In genomic region chr10:34531766-34532165, GRCm38 (mm10) we compare ENCODE assay signal across 24 mouse cellular contexts. TPM values are rescaled to one million over a fixed set of nuclear protein-coding genes. Genes with fewer than 3 reads are reported as not detected.
DNase-seq lines count a peak whose midpoint lies in the region; ATAC-seq and TF ChIP-seq lines count a peak whose summit lies in the region.
"Had no signal": no experiment of that assay in that cellular context is flagged by ENCODE, and none has a peak within 500 bp of the region (broad histone marks: within the 10 kb centered on the region; RNA-seq: fewer than 3 reads in every experiment).

No protein-coding gene starts in this region.

- 34% methylated on average over 1 of the region's 1 CpGs for WGBS in embryonic facial prominence, embryonic 13.5 days
- 65% methylated on average over 1 of the region's 1 CpGs for WGBS in embryonic facial prominence, embryonic 10.5 days
- 24% methylated on average over 1 of the region's 1 CpGs for WGBS in kidney, adult 2 months
- 42% methylated on average over 1 of the region's 1 CpGs for WGBS in kidney, embryonic 16.5 days
- 74% methylated on average over 1 of the region's 1 CpGs for WGBS in intestine, embryonic 16.5 days

- no peak overlapping the region for H3K9ac ChIP-seq in embryonic facial prominence, embryonic 13.5 days
- H3K9ac ChIP-seq in kidney, embryonic 16.5 days (replicated peaks; ENCODE audit: low read length), result no peak overlapping the region
- H3K9ac ChIP-seq in intestine, embryonic 16.5 days (ENCODE audit: low read depth, low read length), result no peak overlapping the region
- H3K9ac ChIP-seq: embryonic facial prominence, embryonic 12.5 days; forebrain, embryonic 12.5 days; forebrain, embryonic 15.5 days; heart, embryonic 13.5 days; hindbrain, embryonic 15.5 days had no signal

- no peaks in the 10 kb centered on the region for H3K27me3 ChIP-seq in embryonic facial prominence, embryonic 13.5 days
- H3K27me3 ChIP-seq in embryonic facial prominence, embryonic 10.5 days (replicated peaks; ENCODE audit: low read depth, poor library complexity, severe bottlenecking), result no peaks in the 10 kb centered on the region
- no peaks in the 10 kb centered on the region for H3K27me3 ChIP-seq in kidney, adult 2 months (replicated peaks; ENCODE audit: control insufficient read depth, insufficient read depth, low read length)
- no peaks in the 10 kb centered on the region for H3K27me3 ChIP-seq in kidney, embryonic 16.5 days (ENCODE audit: insufficient read depth, low read length)
- no peaks in the 10 kb centered on the region for H3K27me3 ChIP-seq in intestine, embryonic 16.5 days (replicated peaks; ENCODE audit: control insufficient read depth, insufficient read depth, low read length)
- H3K27me3 ChIP-seq: embryonic facial prominence, embryonic 12.5 days; forebrain, embryonic 12.5 days; forebrain, embryonic 15.5 days; heart, embryonic 13.5 days; hindbrain, embryonic 15.5 days had no signal

- no peaks in the 10 kb centered on the region for H3K36me3 ChIP-seq in embryonic facial prominence, embryonic 13.5 days
- H3K36me3 ChIP-seq in embryonic facial prominence, embryonic 10.5 days (replicated peaks), result no peaks in the 10 kb centered on the region
- H3K36me3 ChIP-seq in kidney, adult 2 months (ENCODE audit: control insufficient read depth, insufficient read depth, low read length), result no peaks in the 10 kb centered on the region
- H3K36me3 ChIP-seq in kidney, embryonic 16.5 days (ENCODE audit: insufficient read depth, low read length), result no peaks in the 10 kb centered on the region
- H3K36me3 ChIP-seq in intestine, embryonic 16.5 days (ENCODE audit: control insufficient read depth, insufficient read depth, low read length), result no peaks in the 10 kb centered on the region
- H3K36me3 ChIP-seq: embryonic facial prominence, embryonic 12.5 days; forebrain, embryonic 12.5 days; forebrain, embryonic 15.5 days; heart, embryonic 10.5 days; heart, embryonic 13.5 days; hindbrain, embryonic 10.5 days; hindbrain, embryonic 15.5 days had no signal

- ATAC-seq in embryonic facial prominence, embryonic 13.5 days (ENCODE audit: insufficient number of reproducible peaks, insufficient read depth, low FRiP score, low TSS enrichment, low read depth), result no peak
- no peak for ATAC-seq in kidney, embryonic 16.5 days (ENCODE audit: low FRiP score, low TSS enrichment)
- ATAC-seq in intestine, embryonic 16.5 days, result no peak
- ATAC-seq: CD4-positive, CD25-positive, alpha-beta regulatory T cell, adult 4 months; forebrain, embryonic 15.5 days had no signal

- H3K4me3 ChIP-seq in embryonic facial prominence, embryonic 13.5 days, result no peak overlapping the region
- no peak overlapping the region for H3K4me3 ChIP-seq in embryonic facial prominence, embryonic 10.5 days
- H3K4me3 ChIP-seq in kidney, adult 2 months (ENCODE audit: insufficient read depth, low read depth, low read length), result no peak overlapping the region
- H3K4me3 ChIP-seq in kidney, embryonic 16.5 days (ENCODE audit: low read length), result no peak overlapping the region
- no peak overlapping the region for H3K4me3 ChIP-seq in intestine, embryonic 16.5 days (ENCODE audit: low read length)
- H3K4me3 ChIP-seq: embryonic facial prominence, embryonic 12.5 days; erythroblast, embryonic 14.5 days; forebrain, embryonic 12.5 days; forebrain, embryonic 15.5 days; heart, adult 2 months; heart, embryonic 10.5 days; heart, embryonic 13.5 days; hindbrain, embryonic 10.5 days; hindbrain, embryonic 15.5 days had no signal

- H3K9me3 ChIP-seq in embryonic facial prominence, embryonic 13.5 days, result no peaks in the 10 kb centered on the region
- no peaks in the 10 kb centered on the region for H3K9me3 ChIP-seq in embryonic facial prominence, embryonic 10.5 days
- H3K9me3 ChIP-seq in kidney, embryonic 16.5 days (ENCODE audit: low read length), result no peaks in the 10 kb centered on the region
- no peaks in the 10 kb centered on the region for H3K9me3 ChIP-seq in intestine, embryonic 16.5 days (ENCODE audit: control insufficient read depth, low read length)
- H3K9me3 ChIP-seq: embryonic facial prominence, embryonic 12.5 days; forebrain, embryonic 12.5 days; forebrain, embryonic 15.5 days; heart, embryonic 10.5 days; heart, embryonic 13.5 days; hindbrain, embryonic 10.5 days; hindbrain, embryonic 15.5 days had no signal

- no peak overlapping the region for H3K4me2 ChIP-seq in embryonic facial prominence, embryonic 13.5 days
- H3K4me2 ChIP-seq in kidney, embryonic 16.5 days (replicated peaks; ENCODE audit: low read depth, low read length), result no peak overlapping the region
- H3K4me2 ChIP-seq in intestine, embryonic 16.5 days (ENCODE audit: low read depth, low read length), result no peak overlapping the region
- H3K4me2 ChIP-seq: embryonic facial prominence, embryonic 12.5 days; forebrain, embryonic 12.5 days; forebrain, embryonic 15.5 days; heart, embryonic 13.5 days; hindbrain, embryonic 15.5 days had no signal

- peak overlapping the region; percentile 48; the same call in 1 of the 2 replicates for H3K27ac ChIP-seq in embryonic facial prominence, embryonic 13.5 days
- no peak overlapping the region for H3K27ac ChIP-seq in embryonic facial prominence, embryonic 10.5 days (replicated peaks)
- H3K27ac ChIP-seq in kidney, adult 2 months (ENCODE audit: insufficient read depth, low read depth, low read length), result no peak overlapping the region
- no peak overlapping the region for H3K27ac ChIP-seq in kidney, embryonic 16.5 days (ENCODE audit: low read length)
- H3K27ac ChIP-seq in intestine, embryonic 16.5 days (ENCODE audit: low read length), result no peak overlapping the region
- H3K27ac ChIP-seq: embryonic facial prominence, embryonic 12.5 days; forebrain, embryonic 12.5 days; forebrain, embryonic 15.5 days; heart, adult 2 months; heart, embryonic 10.5 days; heart, embryonic 13.5 days; hindbrain, embryonic 10.5 days; hindbrain, embryonic 15.5 days had no signal

- DNase-seq in embryonic facial prominence, embryonic 10.5 days (ENCODE audit: low spot score), result no peak
- peak; percentile 23 for DNase-seq in kidney, adult 2 months
- peak; percentile 6 to 11 for DNase-seq in kidney, postnatal 36 days
- DNase-seq in kidney, adult 11 months, result no peak
- no peak for DNase-seq in liver
- DNase-seq: adrenal gland, postnatal 10 days; adrenal gland, postnatal 36 days; cerebellum, adult 18-20 months; cerebellum, adult 9-10 months; gastrocnemius, postnatal 36 days; heart, adult 2 months; heart, postnatal 36 days had no signal

- no peak for TF ChIP-seq POLR2A in kidney, adult 2 months (IDR thresholded peaks at IDR 0.05; ENCODE audit: low read depth, low read length)

- 0 out of 2 replicates have a peak, but pooled peaks cover 2% of the 10 kb centered on the region for H3K4me1 ChIP-seq in embryonic facial prominence, embryonic 13.5 days
- H3K4me1 ChIP-seq in embryonic facial prominence, embryonic 10.5 days, result no peaks in the 10 kb centered on the region
- H3K4me1 ChIP-seq in kidney, adult 2 months (ENCODE audit: control insufficient read depth, insufficient read depth, low read length), result peaks cover 6% of the 10 kb centered on the region; the same call in 1 of the 2 replicates
- H3K4me1 ChIP-seq in kidney, embryonic 16.5 days (ENCODE audit: insufficient read depth, low read length), result no peaks in the 10 kb centered on the region
- H3K4me1 ChIP-seq in intestine, embryonic 16.5 days (ENCODE audit: control insufficient read depth, insufficient read depth, low read length), result no peaks in the 10 kb centered on the region; the same call in 1 of the 2 replicates
- H3K4me1 ChIP-seq: embryonic facial prominence, embryonic 12.5 days; forebrain, embryonic 12.5 days; forebrain, embryonic 15.5 days; heart, embryonic 10.5 days; heart, embryonic 13.5 days; hindbrain, embryonic 10.5 days; hindbrain, embryonic 15.5 days had no signal

- TF ChIP-seq CTCF in kidney, adult 2 months (conservative IDR thresholded peaks at IDR 0.05; ENCODE audit: insufficient read depth, insufficient read length, low read depth, low read length), result no peak

RNA-seq across cellular contexts. Expression of gene Frk, which starts 48.6 kb away (rescaled TPM):
- polyA plus RNA-seq in embryonic facial prominence, embryonic 13.5 days (2015; fragmentation: Nextera tagmentation; extraction: Ambion mirVana), result 15.6 and 18.0 TPM in 2 replicates
- 5.0 and 6.1 TPM in 2 replicates for polyA plus RNA-seq in embryonic facial prominence, embryonic 10.5 days (2016; fragmentation: Nextera tagmentation; extraction: Ambion mirVana)
- polyA plus RNA-seq in kidney, adult 2 months (2012; rRNA removed), result 3.7 and 3.8 TPM in 2 replicates
- 20.8 and 24.3 TPM in 2 replicates for polyA plus RNA-seq in kidney, embryonic 16.5 days (2015; fragmentation: Nextera tagmentation; extraction: Ambion mirVana)
- polyA plus RNA-seq in intestine, embryonic 16.5 days (2015; fragmentation: Nextera tagmentation; extraction: Ambion mirVana), result 21.9 and 26.1 TPM in 2 replicates
- polyA plus RNA-seq: CD4-positive, CD25-positive, alpha-beta regulatory T cell, adult 4 months; erythroblast, embryonic 14.5 days had no signal

Comparison
In these comparisons a context has a peak if more than half of its experiments do, and no peak if none do; other contexts are left out.
1. DNase-seq: peak in kidney, adult 2 months (single experiment) and kidney, postnatal 36 days (2 of 2); none in embryonic facial prominence, embryonic 10.5 days (single experiment), kidney, adult 11 months (single experiment) and liver (single experiment).